Mouse (Mus musculus): Measurements from ENCODE around the gene Cnot2. TPM values are rescaled to one million over a fixed set of nuclear protein-coding genes. Genes with fewer than 3 reads are reported as not detected.
"Not testable (repeated sequence)": the region's sequence is repeated elsewhere in the genome, so short reads cannot be mapped to it uniquely, and the experiment has no call there.

The Cnot2 gene
- polyA plus RNA-seq (2015; fragmentation: Nextera tagmentation; extraction: Ambion mirVana) = 26.6 and 28.1 TPM in 2 replicates

DNA sequence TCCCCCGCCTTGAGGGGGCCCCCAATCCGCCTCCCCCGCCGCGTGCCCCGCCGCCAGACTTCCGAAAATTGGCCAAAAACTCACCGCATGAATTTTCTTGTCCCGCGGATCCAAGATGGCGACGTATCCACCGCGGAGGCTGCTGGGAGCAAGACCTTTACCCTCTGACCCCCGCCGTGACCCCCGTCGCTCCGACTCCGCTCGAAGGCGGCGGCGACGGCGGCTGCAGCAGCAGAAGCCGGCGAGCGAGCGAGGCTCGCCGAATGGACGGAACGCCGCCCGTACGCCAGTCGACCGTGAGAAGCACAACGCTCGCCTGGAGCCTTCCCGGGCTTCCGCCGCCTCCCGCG is at the start of gene Cnot2:
Gene Cnot2 (minus strand): TSS at position 143 of the 350 bp plus-strand sequence.
- WGBS = 0% methylated on average over 47 of the region's 47 CpGs
- no peaks in the 10 kb centered on the region for H3K36me3 ChIP-seq (ENCODE audit: control insufficient read depth, insufficient read depth)
- H3K4me1 ChIP-seq (replicated peaks; ENCODE audit: control insufficient read depth, insufficient read depth, low read length) = no peaks in the 10 kb centered on the region
- TF ChIP-seq CTCF (IDR thresholded peaks at IDR 0.05; ENCODE audit: low read depth) = no peak
- no peaks in the 10 kb centered on the region for H3K27me3 ChIP-seq (replicated peaks; ENCODE audit: control insufficient read depth, insufficient read depth, low read length)
- peak; percentile 93 for ATAC-seq
- H3K9me3 ChIP-seq (ENCODE audit: control insufficient read depth) = no peaks in the 10 kb centered on the region
- peak within 1 kb of the TSS; percentile 92 for H3K27ac ChIP-seq (ENCODE audit: low read depth, low read length)
- peak within 1 kb of the TSS; percentile 77 for H3K9ac ChIP-seq (ENCODE audit: low read depth, low read length)
- H3K4me2 ChIP-seq (replicated peaks; ENCODE audit: low read depth) = peak within 1 kb of the TSS; percentile 84
- H3K4me3 ChIP-seq (ENCODE audit: low read depth, low read length) = peak within 1 kb of the TSS; percentile 87

DNA sequence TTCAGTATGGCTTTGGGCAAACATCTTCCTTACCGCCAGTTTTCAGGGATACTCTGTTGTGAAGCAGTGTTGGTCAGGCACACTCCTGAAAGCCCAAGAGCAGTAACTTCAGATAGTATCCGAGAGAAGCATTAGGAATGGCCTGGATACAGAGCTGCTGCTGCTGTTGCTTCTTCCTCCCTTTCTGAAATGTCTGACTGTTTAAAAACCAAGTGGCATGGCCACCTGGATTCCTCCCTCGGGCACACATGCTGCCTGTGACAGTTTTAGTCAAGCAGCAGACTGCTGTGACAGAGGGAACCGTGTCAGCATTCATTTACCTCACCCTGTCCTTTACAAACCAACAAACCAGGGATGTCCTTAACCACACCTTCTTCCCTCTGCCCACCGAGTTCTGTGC is 47.6 kb upstream of the Cnot2 start:
- 73% methylated on average over 5 of the region's 5 CpGs for whole genome bisulfite sequencing
- TF ChIP-seq CTCF (IDR thresholded peaks at IDR 0.05; ENCODE audit: low read depth) = no peak
- H3K9ac ChIP-seq (ENCODE audit: low read depth, low read length) = no peak overlapping the region
- H3K4me2 ChIP-seq (replicated peaks; ENCODE audit: low read depth) = no peak overlapping the region
- no peak for ATAC-seq
- H3K9me3 ChIP-seq (ENCODE audit: control insufficient read depth) = no peaks in the 10 kb centered on the region
- H3K4me3 ChIP-seq (ENCODE audit: low read depth, low read length) = no peak overlapping the region
- no peaks in the 10 kb centered on the region for H3K36me3 ChIP-seq (ENCODE audit: control insufficient read depth, insufficient read depth)
- H3K27ac ChIP-seq (ENCODE audit: low read depth, low read length) = no peak overlapping the region
- H3K4me1 ChIP-seq (replicated peaks; ENCODE audit: control insufficient read depth, insufficient read depth, low read length) = no peaks in the 10 kb centered on the region
- H3K27me3 ChIP-seq (replicated peaks; ENCODE audit: control insufficient read depth, insufficient read depth, low read length) = no peaks in the 10 kb centered on the region

DNA sequence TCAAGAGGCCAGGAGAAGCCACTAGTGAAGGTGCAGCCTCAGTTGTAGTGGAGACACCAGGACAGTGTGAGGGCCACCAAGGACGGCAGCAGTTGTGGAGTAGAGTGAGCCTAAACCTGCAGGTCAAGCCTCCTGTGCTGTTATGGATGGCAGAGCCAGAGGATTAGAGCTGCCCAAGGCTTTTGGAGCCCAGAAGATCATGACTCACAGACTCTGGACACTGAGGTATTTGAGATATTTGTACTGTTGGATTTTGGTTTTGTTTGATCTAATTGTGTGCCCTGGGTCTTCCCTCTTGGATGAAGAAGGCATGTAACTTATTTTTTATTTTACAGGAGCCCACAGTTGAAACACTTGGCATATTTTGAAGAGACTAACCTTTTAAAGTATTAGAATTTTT is 44.7 kb upstream of the Cnot2 start:
- Histone ChIP-seq H3K27me3 (replicated peaks; ENCODE audit: control insufficient read depth, insufficient read depth, low read length) (no peaks in the 10 kb centered on the region), H3K4me1 (replicated peaks; ENCODE audit: control insufficient read depth, insufficient read depth, low read length) (no peaks in the 10 kb centered on the region), H3K4me2 (replicated peaks; ENCODE audit: low read depth) (no peak overlapping the region), H3K36me3 (ENCODE audit: control insufficient read depth, insufficient read depth) (no peaks in the 10 kb centered on the region), H3K9me3 (ENCODE audit: control insufficient read depth) (peaks cover 11% of the 10 kb centered on the region; the same call in 1 of the 2 replicates), H3K9ac (ENCODE audit: low read depth, low read length) (no peak overlapping the region), H3K4me3 (ENCODE audit: low read depth, low read length) (no peak overlapping the region), H3K27ac (ENCODE audit: low read depth, low read length) (no peak overlapping the region)
- 94% methylated on average over 1 of the region's 1 CpGs for WGBS
- no peak for TF ChIP-seq CTCF (IDR thresholded peaks at IDR 0.05; ENCODE audit: low read depth)
- no peak for ATAC-seq

DNA sequence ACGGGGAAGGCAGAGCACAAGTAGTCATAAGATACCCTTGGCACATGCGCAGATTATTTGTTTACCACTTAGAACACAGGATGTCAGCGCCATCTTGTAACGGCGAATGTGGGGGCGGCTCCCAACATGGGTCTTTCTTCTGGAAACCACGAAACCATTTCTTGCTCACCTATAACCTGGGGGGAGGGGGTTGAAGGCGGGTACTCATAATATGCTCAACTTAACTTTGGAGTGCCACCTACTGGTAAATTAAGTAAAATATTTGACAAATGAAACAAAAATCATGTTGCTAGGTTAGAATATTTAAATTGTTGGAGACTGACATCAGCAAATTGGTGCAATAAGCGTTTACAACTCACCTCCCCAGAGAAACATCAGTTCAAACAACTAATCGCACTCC is 31.9 kb upstream of the Cnot2 start:
- H3K4me3 ChIP-seq (ENCODE audit: low read depth, low read length); H3K4me2 ChIP-seq (replicated peaks; ENCODE audit: low read depth); H3K36me3 ChIP-seq (ENCODE audit: control insufficient read depth, insufficient read depth); H3K4me1 ChIP-seq (replicated peaks; ENCODE audit: control insufficient read depth, insufficient read depth, low read length); H3K9me3 ChIP-seq (ENCODE audit: control insufficient read depth); H3K9ac ChIP-seq (ENCODE audit: low read depth, low read length); H3K27ac ChIP-seq (ENCODE audit: low read depth, low read length); ATAC-seq; H3K27me3 ChIP-seq (replicated peaks; ENCODE audit: control insufficient read depth, insufficient read depth, low read length): not testable (repeated sequence)
- 94% methylated on average over 8 of the region's 10 CpGs for WGBS

DNA sequence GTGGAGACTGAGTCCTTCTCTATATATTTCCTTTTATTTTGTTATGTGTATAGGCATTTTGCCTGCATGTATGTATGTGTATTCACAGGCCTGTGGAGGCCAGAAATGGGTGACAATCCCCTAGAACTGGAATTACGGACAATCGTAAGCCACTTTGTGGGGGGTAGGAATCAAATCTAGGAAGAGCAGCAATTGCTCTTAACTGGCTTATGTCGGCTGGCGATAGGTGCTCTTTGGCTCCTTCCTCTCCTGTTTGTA is 23.5 kb upstream of the Cnot2 start:
- Histone ChIP-seq H3K4me2 (replicated peaks; ENCODE audit: low read depth) (no peak overlapping the region), H3K36me3 (ENCODE audit: control insufficient read depth, insufficient read depth) (no peaks in the 10 kb centered on the region), H3K9me3 (ENCODE audit: control insufficient read depth) (no peaks in the 10 kb centered on the region), H3K27me3 (replicated peaks; ENCODE audit: control insufficient read depth, insufficient read depth, low read length) (no peaks in the 10 kb centered on the region), H3K9ac (ENCODE audit: low read depth, low read length) (no peak overlapping the region), H3K4me3 (ENCODE audit: low read depth, low read length) (no peak overlapping the region), H3K4me1 (replicated peaks; ENCODE audit: control insufficient read depth, insufficient read depth, low read length) (no peaks in the 10 kb centered on the region), H3K27ac (ENCODE audit: low read depth, low read length) (no peak overlapping the region)
- no peak for TF ChIP-seq CTCF (IDR thresholded peaks at IDR 0.05; ENCODE audit: low read depth)
- ATAC-seq = no peak
- WGBS = 99% methylated on average over 4 of the region's 4 CpGs

DNA sequence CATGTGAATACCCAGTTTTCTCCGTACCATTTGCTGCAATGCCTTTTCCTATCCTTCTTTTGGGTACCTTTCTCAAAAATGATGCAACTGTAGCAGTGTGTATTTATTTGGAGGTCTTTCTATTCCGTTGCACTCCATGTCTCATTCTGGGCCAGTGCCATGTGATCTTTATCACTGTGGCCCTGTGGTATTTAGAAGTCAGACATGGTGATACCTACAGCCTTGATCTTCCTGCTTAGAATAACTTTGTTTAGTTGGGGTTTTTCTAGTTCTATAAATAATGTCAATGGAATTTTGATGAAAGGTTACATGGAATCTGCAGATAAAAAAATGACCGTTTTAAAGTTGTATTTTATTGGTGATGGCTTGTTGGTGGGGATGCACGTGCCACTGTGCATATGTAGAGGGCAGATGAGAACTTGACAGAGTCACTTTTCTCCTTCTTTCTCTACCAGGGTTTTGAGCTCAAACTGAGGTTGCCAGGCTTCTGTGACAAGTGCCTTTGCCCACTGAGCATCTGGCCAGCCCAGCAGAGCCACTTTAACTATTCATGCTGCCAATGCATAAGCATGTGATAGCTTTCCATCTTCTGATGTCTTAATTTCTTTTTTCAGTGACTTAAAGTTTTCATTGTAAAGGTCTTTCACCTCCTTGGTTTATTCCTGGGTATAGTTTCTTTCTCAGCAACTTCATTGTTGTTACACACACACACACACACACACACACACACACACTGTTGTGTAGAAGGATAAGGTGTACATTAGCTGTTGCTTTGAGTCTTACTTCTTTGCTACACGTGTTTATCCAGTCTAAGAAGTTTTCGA is 23.0 kb upstream of the Cnot2 start:
- Histone ChIP-seq H3K36me3 (ENCODE audit: control insufficient read depth, insufficient read depth) (no peaks in the 10 kb centered on the region), H3K4me1 (replicated peaks; ENCODE audit: control insufficient read depth, insufficient read depth, low read length) (no peaks in the 10 kb centered on the region), H3K4me3 (ENCODE audit: low read depth, low read length) (no peak overlapping the region), H3K4me2 (replicated peaks; ENCODE audit: low read depth) (no peak overlapping the region), H3K9ac (ENCODE audit: low read depth, low read length) (no peak overlapping the region), H3K27ac (ENCODE audit: low read depth, low read length) (no peak overlapping the region), H3K27me3 (replicated peaks; ENCODE audit: control insufficient read depth, insufficient read depth, low read length) (no peaks in the 10 kb centered on the region), H3K9me3 (ENCODE audit: control insufficient read depth) (no peaks in the 10 kb centered on the region)
- no peak for ATAC-seq
- no peak for TF ChIP-seq CTCF (IDR thresholded peaks at IDR 0.05; ENCODE audit: low read depth)
- WGBS = 80% methylated on average over 6 of the region's 6 CpGs
